Mouse (Mus musculus) cortical plate, adult 2 months (tissue): ENCODE data around the gene Thrb. TPM values are rescaled to one million over a fixed set of nuclear protein-coding genes. Genes with fewer than 3 reads are reported as not detected.

Source experiments
- H3K27ac ChIP-seq: fragments of 200-500 bp; 2 replicates; pipeline ENCODE4 v1.5.1; 2012; ENCODE audit warnings: low read length, control low read depth, inconsistent platforms; ENCODE audit not compliant: insufficient read depth
- H3K4me1 ChIP-seq: fragments of 200-500 bp; 2 replicates; pipeline ENCODE4 v1.6.1; 2011; ENCODE audit warnings: low read length; ENCODE audit not compliant: control insufficient read depth, insufficient read depth
- H3K4me3 ChIP-seq: fragments of 200-500 bp; 2 replicates; pipeline ENCODE4 v1.5.1; 2011; ENCODE audit warnings: mild to moderate bottlenecking, low read length, control low read depth; ENCODE audit not compliant: insufficient read depth
- CTCF ChIP-seq: fragments of 200-500 bp; IDR thresholded peaks from 2 replicates; pipeline ENCODE4 v1.5.1; 2011; ENCODE audit warnings: mild to moderate bottlenecking, control low read depth, low read length; ENCODE audit not compliant: insufficient read depth; ENCODE audit errors: extremely low read depth
- POLR2A ChIP-seq: fragments of 200-500 bp; IDR thresholded peaks from 2 replicates; pipeline ENCODE4 v1.6.1; 2011; ENCODE audit warnings: mild to moderate bottlenecking, low read length, control low read depth; ENCODE audit not compliant: insufficient read depth; ENCODE audit errors: extremely low read depth
- polyA plus RNA-seq: library from polyadenylated mRNA; depleted of rRNA; stranded (reverse); fragments of >200 nt; gene quantifications from 2 replicates; pipeline ENCODE4 v1.2.3, GENCODE M21; 2012

Gene Thrb
- polyA plus RNA-seq, 1 experiment, result 27.3 TPM

DNA sequence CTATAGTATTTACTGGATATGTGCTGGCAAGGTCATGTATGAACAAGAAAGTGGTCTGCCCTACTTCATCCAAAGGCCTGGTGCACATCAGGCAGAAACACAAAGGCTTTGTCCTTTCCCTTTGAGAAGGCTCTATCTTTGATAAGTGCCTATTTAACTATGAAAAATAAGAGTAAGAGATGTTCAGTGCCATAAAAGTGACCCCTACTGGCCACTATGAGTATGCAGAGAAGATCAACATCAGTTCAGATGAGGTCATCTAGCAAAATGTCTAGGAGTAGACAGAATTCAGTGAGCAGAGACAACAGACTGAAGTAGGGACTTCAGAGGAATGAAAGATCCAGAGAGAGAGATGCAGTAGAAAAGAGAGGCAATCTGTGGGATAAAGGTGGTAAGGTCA lies 362.3 kb downstream of the Thrb start:
- Histone ChIP-seq H3K4me3 (no peak overlapping the region), H3K27ac (no peak overlapping the region), H3K4me1 (peaks cover 2% of the 10 kb centered on the region; the same call in 1 of the 2 replicates)
- TF ChIP-seq POLR2A (no peak), CTCF (no peak)

DNA sequence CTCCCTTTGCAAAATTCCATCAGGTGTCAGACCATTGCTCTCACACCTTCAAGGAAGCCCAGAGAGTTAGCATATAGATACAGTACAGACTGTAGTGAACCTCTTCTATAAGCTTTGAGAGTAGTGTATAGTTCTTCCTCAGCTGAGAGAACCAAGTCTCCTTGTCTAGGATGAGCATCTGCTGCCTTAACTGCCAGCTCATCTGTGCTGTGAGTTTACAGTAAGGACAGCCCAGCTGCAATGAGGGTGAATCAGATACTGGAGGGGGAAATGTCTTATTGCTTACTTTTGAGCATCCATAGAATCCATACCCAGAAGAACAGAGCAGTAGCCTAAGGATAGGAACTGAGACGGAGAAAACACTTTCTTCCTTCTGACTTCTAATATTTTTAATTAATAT lies 367.8 kb downstream of the Thrb start:
- Histone ChIP-seq H3K4me1 (peaks cover 2% of the 10 kb centered on the region), H3K27ac (no peak overlapping the region), H3K4me3 (no peak overlapping the region)
- TF ChIP-seq POLR2A (no peak), CTCF (no peak)

DNA sequence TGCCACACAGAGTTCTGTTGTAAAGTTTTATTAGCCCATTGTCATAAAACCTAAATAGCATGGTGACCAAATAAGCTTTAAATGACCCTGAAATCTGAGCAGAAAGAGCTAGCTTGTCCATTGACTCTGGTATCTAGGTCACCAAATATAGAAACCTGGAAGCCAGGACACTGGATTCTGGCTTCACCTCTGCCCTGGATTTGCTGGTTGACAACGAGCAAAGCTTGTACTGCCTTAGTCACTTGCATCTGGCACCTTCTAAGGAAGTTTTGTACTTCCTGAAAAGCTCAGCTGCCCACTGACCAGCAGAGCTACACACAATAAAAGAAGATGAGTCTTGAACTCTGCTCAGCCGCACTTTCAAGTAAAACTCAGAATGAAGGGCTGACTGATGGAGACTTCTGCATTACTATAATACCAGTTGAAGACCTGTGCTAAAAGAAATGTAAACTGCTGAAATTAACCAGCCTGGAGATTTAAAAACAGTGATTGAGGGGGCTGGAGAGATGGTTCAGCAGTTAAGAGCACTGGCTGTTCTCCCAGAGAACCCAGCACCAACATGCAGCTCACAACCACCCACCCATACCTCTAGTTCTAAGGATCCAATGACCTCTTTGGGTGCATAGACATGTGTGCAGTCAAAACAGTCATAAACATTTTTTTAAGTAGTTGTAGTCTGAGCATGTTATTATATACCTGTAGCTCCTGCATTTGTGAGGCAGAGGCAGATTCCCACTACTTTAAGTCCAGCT lies 369.3 kb downstream of the Thrb start:
- 0 out of 2 replicates have a peak overlapping the region, but pooled peaks have one; percentile 34 for H3K27ac ChIP-seq
- no peak for TF ChIP-seq POLR2A
- no peak for TF ChIP-seq CTCF
- peaks cover 2% of the 10 kb centered on the region for H3K4me1 ChIP-seq
- no peak overlapping the region for H3K4me3 ChIP-seq

DNA sequence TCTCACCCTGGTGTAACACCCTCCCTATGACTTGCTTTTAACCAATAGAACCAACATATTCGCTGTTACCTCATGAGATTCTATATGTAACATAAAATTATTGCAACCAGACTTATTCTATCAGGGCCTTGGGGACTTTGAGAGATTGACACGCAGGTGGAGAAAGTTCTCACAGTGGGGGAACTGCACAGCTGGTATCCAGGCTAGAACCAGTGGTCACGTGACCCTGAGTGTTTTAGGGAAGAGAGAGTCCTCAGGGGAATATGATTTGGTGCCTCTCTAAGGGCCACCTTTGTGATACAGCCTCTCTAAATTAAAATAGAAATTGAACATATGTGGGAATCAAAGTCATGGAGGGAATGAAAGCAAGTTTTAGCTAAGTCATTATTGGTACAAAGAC lies 371.9 kb downstream of the Thrb start:
- H3K4me3 ChIP-seq, result no peak overlapping the region
- no peak overlapping the region for H3K27ac ChIP-seq
- TF ChIP-seq CTCF, result no peak
- no peak for TF ChIP-seq POLR2A
- peaks cover 2% of the 10 kb centered on the region for H3K4me1 ChIP-seq

DNA sequence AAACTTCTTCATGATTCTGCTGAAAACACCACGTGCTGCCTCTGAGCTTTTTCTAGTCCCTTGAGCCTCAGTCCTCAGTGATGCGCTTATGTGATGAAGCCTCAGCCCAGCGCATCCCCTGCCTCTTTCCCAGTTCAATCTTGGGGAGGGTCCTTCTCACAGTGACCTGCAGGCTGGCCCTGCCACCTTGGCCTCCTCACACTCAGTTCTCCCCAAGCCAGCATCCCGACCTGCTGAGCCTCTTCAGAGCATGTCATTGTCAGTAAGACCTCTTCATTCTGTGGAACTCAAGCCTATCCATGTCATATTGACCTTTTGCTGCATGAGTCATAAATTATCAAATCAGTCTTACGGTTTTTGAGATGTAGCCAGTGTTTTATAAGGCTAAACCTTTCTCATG lies 376.5 kb downstream of the Thrb start:
- Histone ChIP-seq H3K4me1 (no peaks in the 10 kb centered on the region), H3K27ac (no peak overlapping the region), H3K4me3 (no peak overlapping the region)
- TF ChIP-seq CTCF (no peak), POLR2A (no peak)

DNA sequence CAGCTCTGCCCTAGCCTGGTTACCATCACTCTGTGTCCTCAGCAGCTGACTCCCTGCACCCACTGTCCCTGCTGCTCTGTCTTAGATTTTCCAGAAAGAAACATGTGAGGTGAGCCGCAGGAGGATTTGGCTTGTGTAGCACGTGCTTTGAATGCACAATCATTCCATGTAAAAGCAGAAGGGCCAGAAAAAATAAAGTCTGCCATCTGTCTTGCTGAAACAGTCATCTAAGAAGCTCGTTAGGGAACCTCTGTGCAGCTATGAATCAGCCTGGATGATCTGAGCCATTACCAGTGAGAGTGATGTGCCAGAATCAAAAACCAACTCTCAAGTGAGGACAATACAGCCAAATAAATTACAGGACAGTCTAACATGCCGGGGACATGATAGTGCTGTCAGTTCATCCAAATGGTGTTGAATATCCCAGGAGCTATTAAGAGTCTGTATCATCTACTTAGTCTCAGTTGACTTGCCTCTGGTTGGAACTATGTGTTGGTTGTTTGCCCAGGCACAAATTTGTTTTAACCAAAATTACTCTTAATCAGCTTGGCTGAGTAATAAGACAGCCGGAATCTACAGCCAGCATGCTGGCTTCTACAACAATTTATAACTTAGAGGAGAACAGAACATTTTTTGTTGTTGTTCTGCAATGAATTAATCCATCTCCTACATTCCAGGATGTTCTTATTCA lies 402.2 kb downstream of the Thrb start:
- no peak overlapping the region; the same call in 1 of the 2 replicates for H3K27ac ChIP-seq
- no peaks in the 10 kb centered on the region for H3K4me1 ChIP-seq

More for the DNA sequence above, 402.2 kb downstream of the Thrb start:
- TF ChIP-seq POLR2A, result no peak
- H3K4me3 ChIP-seq, result no peak overlapping the region
